Mouse (Mus musculus) liver, embryonic 11.5 days (tissue): Measurements from ENCODE around the gene Tas2r113. TPM values are rescaled to one million over a fixed set of nuclear protein-coding genes. Genes with fewer than 3 reads are reported as not detected.
"Not testable (repeated sequence)": the region's sequence is repeated elsewhere in the genome, so short reads cannot be mapped to it uniquely, and the experiment has no call there.

Source experiments
- ATAC-seq: fragments of 200-750 bp; cut with Nextera tagmentation; replicated peaks from 2 replicates; pipeline ENCODE4 v1.8.0; 2017; ENCODE audit warnings: moderate number of reproducible peaks, mild to moderate bottlenecking, moderate TSS enrichment, moderate library complexity; ENCODE audit not compliant: low FRiP score
- DNase-seq: peaks from one replicate; pipeline ENCODE4 v3.0.0-alpha.2; 2017; ENCODE audit warnings: low spot score
- H3K27ac ChIP-seq: fragments of 300-500 bp; sonication (generic); 2 replicates; pipeline ENCODE4 v1.5.1; 2014; ENCODE audit warnings: mild to moderate bottlenecking, low read depth, low read length, control low read depth
- H3K27me3 ChIP-seq: fragments of 300-500 bp; sonication (generic); replicated peaks from 2 replicates; pipeline ENCODE4 v1.6.1; 2014; ENCODE audit warnings: low read length, mixed read lengths; ENCODE audit not compliant: control insufficient read depth, insufficient read depth
- H3K36me3 ChIP-seq: fragments of 300-500 bp; sonication (generic); 2 replicates; pipeline ENCODE4 v1.6.1; 2014; ENCODE audit warnings: mild to moderate bottlenecking, low read length, moderate library complexity, mixed read lengths; ENCODE audit not compliant: control insufficient read depth, insufficient read depth
- H3K4me1 ChIP-seq: fragments of 300-500 bp; sonication (generic); replicated peaks from 2 replicates; pipeline ENCODE4 v1.6.1; 2014; ENCODE audit warnings: low read length, mixed read lengths; ENCODE audit not compliant: control insufficient read depth, insufficient read depth
- H3K4me2 ChIP-seq: fragments of 300-500 bp; sonication (generic); 2 replicates; pipeline ENCODE4 v1.6.1; 2014; ENCODE audit warnings: mild to moderate bottlenecking, control low read depth, moderate library complexity
- H3K4me3 ChIP-seq: fragments of 300-500 bp; sonication (generic); 2 replicates; pipeline ENCODE4 v1.5.1; 2014; ENCODE audit warnings: low read depth, low read length, control low read depth
- H3K9ac ChIP-seq: fragments of 300-500 bp; sonication (generic); 2 replicates; pipeline ENCODE4 v1.6.1; 2014; ENCODE audit warnings: low read depth, low read length, control low read depth
- H3K9me3 ChIP-seq: fragments of 300-500 bp; sonication (generic); 2 replicates; pipeline ENCODE4 v1.6.1; 2016; ENCODE audit warnings: low read length, inconsistent platforms, mixed read lengths; ENCODE audit not compliant: control insufficient read depth
- WGBS: fragments of 180-500 bp; shearing (Covaris S2); extraction: QIAGEN DNeasy Blood & Tissue Kit; methylation state at CpG from one replicate; pipeline ENCODE4 v1.1.7; 2014; 5-methylcytosine and 5-hydroxymethylcytosine counted together
- polyA plus RNA-seq: library from polyadenylated mRNA; unstranded; fragments of >200 nt; fragmentation: Nextera tagmentation; extraction: Ambion mirVana; gene quantifications from 2 replicates; pipeline ENCODE4 v1.2.1, GENCODE M21; 2014

The Tas2r113 gene
- not detected in 2 replicates for polyA plus RNA-seq

DNA sequence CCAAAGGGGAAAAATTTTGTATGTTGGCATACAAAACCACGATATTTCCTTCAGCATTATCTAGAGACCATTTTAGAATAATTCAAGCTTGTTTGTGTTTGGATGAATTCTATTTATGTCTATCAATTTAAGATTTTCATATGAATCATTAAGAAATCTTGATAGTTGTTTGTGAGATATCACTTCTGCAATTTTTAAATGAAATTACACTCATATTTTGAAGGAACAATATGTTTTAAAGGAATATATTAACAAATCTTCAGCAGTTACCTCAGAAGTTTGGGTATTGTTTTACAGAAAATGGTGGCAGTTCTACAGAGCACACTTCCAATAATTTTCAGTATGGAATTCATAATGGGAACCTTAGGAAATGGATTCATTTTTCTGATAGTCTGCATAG is at the start of gene Tas2r113:
Gene Tas2r113, plus strand, starts transcription at position 301 of the 400 bp plus-strand sequence.
- no peak within 1 kb of the TSS for H3K27ac ChIP-seq
- H3K4me1 ChIP-seq: no peaks in the 10 kb centered on the region
- no peaks in the 10 kb centered on the region for H3K27me3 ChIP-seq
- H3K9ac ChIP-seq: no peak within 1 kb of the TSS
- no peak within 1 kb of the TSS for H3K4me2 ChIP-seq
- ATAC-seq: no peak
- H3K4me3 ChIP-seq: no peak within 1 kb of the TSS
- WGBS: 60% methylated on average over 1 of the region's 1 CpGs
- H3K36me3 ChIP-seq: no peaks in the 10 kb centered on the region
- no peak for DNase-seq
- H3K9me3 ChIP-seq: no peaks in the 10 kb centered on the region

- DNase-seq (no peak), ATAC-seq (no peak)
- WGBS: 72% methylated on average over 1 of the region's 1 CpGs
- H3K4me3 ChIP-seq: no peak within 1 kb of the TSS
- H3K36me3 ChIP-seq: no peaks in the 10 kb centered on the region
- H3K4me2 ChIP-seq: no peak within 1 kb of the TSS
- no peak within 1 kb of the TSS for H3K27ac ChIP-seq
- H3K9ac ChIP-seq: no peak within 1 kb of the TSS
- H3K9me3 ChIP-seq: no peaks in the 10 kb centered on the region
- H3K27me3 ChIP-seq: no peaks in the 10 kb centered on the region
- H3K4me1 ChIP-seq: no peaks in the 10 kb centered on the region
Measured at GRCm38 (mm10) chr6:132846842-132847241, 46.0 kb upstream of the Tas2r113 start, which contains the start of gene Tas2r123. Gene Tas2r123, plus strand, starts transcription at chr6:132847142.

DNA sequence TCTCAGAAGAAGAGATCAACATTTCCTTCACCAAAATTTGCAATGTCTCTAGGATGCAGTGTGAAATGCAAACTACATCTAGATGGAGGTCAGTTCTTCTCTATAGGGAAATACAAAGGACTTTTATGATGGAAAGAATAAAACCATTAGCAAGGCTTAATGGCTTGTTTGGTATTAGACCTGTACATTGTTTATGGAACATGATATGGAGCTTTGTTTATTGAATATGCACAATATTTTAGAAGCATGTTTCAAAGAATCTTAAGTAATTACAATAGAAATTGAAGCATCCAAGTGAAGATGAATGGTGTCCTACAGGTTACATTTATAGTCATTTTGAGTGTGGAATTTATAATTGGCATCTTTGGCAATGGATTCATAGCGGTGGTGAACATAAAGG is 37.7 kb upstream of the Tas2r113 start, which contains the start of gene Tas2r116:
Gene Tas2r116, plus strand, starts transcription at position 301 of the 400 bp plus-strand sequence.
- DNase-seq (no peak), ATAC-seq (no peak)
- Histone ChIP-seq H3K36me3 (no peaks in the 10 kb centered on the region), H3K4me3 (no peak within 1 kb of the TSS), H3K9ac (no peak within 1 kb of the TSS), H3K9me3 (no peaks in the 10 kb centered on the region), H3K27ac (no peak within 1 kb of the TSS), H3K4me2 (no peak within 1 kb of the TSS), H3K27me3 (no peaks in the 10 kb centered on the region), H3K4me1 (no peaks in the 10 kb centered on the region)
- 61% methylated on average over 1 of the region's 1 CpGs for WGBS

DNA sequence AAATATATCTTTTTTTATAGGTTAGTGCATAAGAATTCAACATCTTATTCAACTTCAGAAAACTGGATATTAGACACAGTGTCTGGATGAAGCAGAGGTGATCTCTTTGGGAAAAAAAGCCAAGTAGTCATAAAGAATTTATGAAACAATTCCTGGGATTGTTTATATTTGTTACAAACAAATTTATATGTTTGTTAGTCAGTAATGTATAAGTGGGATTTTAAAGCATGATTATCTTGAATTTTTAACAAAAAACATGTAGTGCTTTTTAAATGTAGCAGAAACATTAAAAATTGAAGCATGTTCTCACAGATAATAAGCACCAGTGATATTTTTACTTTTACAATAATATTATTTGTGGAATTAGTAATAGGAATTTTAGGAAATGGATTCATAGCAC is 25.1 kb upstream of the Tas2r113 start, which contains the start of gene Tas2r110:
Gene Tas2r110, plus strand, starts transcription at position 301 of the 400 bp plus-strand sequence.
- H3K9ac ChIP-seq: no peak within 1 kb of the TSS
- H3K27me3 ChIP-seq: no peaks in the 10 kb centered on the region
- no peaks in the 10 kb centered on the region for H3K9me3 ChIP-seq

GRCm38 (mm10) chr6:132909351-132909750 is 16.5 kb downstream of the Tas2r113 start, which contains the start of gene Tas2r125:
Gene Tas2r125, plus strand, starts transcription at chr6:132909651.
- Histone ChIP-seq H3K4me3 (no peak within 1 kb of the TSS), H3K27ac (no peak within 1 kb of the TSS), H3K4me2 (no peak within 1 kb of the TSS), H3K27me3 (no peaks in the 10 kb centered on the region), H3K4me1 (no peaks in the 10 kb centered on the region), H3K36me3 (no peaks in the 10 kb centered on the region), H3K9ac (no peak within 1 kb of the TSS), H3K9me3 (no peaks in the 10 kb centered on the region)
- DNase-seq (no peak), ATAC-seq (no peak)
- WGBS: 79% methylated on average over 3 of the region's 3 CpGs

More for the DNA sequence above, 25.1 kb upstream of the Tas2r113 start, which contains the start of gene Tas2r110:
- H3K4me3 ChIP-seq: no peak within 1 kb of the TSS
- no peaks in the 10 kb centered on the region for H3K4me1 ChIP-seq
- no peak within 1 kb of the TSS for H3K4me2 ChIP-seq
- H3K27ac ChIP-seq: no peak within 1 kb of the TSS
- DNase-seq (no peak), ATAC-seq (no peak)
- H3K36me3 ChIP-seq: no peaks in the 10 kb centered on the region

- H3K27me3 ChIP-seq, H3K4me1 ChIP-seq, H3K9me3 ChIP-seq, H3K27ac ChIP-seq, ATAC-seq, H3K9ac ChIP-seq, H3K4me3 ChIP-seq, H3K36me3 ChIP-seq, DNase-seq, H3K4me2 ChIP-seq: not testable (repeated sequence)
Measured at GRCm38 (mm10) chr6:132941376-132941775, 48.6 kb downstream of the Tas2r113 start.

Other genes with a start within 250 kb of the Tas2r113 start
- gene A630073D07Rik, start 241.5 kb upstream of the Tas2r113 start, polyA plus RNA-seq: not detected in 2 replicates
- gene Tas2r120, start 236.1 kb upstream of the Tas2r113 start, polyA plus RNA-seq: not detected in 2 replicates
- not detected in 2 replicates for gene Tas2r121, start 192.0 kb upstream of the Tas2r113 start, polyA plus RNA-seq
- gene Tas2r122, start 181.1 kb upstream of the Tas2r113 start, polyA plus RNA-seq: not detected in 2 replicates
- not detected in 2 replicates for gene Tas2r115, start 155.0 kb upstream of the Tas2r113 start, polyA plus RNA-seq
- gene Tas2r124, start 138.3 kb upstream of the Tas2r113 start, polyA plus RNA-seq: not detected in 2 replicates
- gene Tas2r102, start 130.9 kb upstream of the Tas2r113 start, polyA plus RNA-seq: not detected in 2 replicates
- gene Tas2r136, start 114.8 kb upstream of the Tas2r113 start, polyA plus RNA-seq: not detected in 2 replicates
- gene Tas2r117, start 90.2 kb upstream of the Tas2r113 start, polyA plus RNA-seq: not detected in 2 replicates
- not detected in 2 replicates for gene Tas2r123, start 45.9 kb upstream of the Tas2r113 start, polyA plus RNA-seq
- not detected in 2 replicates for gene Tas2r116, start 37.6 kb upstream of the Tas2r113 start, polyA plus RNA-seq
- gene Tas2r110, start 25.0 kb upstream of the Tas2r113 start, polyA plus RNA-seq: not detected in 2 replicates
- gene Tas2r125, start 16.6 kb downstream of the Tas2r113 start, polyA plus RNA-seq: not detected in 2 replicates
- not detected in 2 replicates for gene Tas2r129, start 58.1 kb downstream of the Tas2r113 start, polyA plus RNA-seq
- gene Tas2r131, start 64.9 kb downstream of the Tas2r113 start, polyA plus RNA-seq: not detected in 2 replicates
- gene Tas2r109, start 88.0 kb downstream of the Tas2r113 start, polyA plus RNA-seq: not detected in 2 replicates
- not detected in 2 replicates for gene Tas2r103, start 144.1 kb downstream of the Tas2r113 start, polyA plus RNA-seq
- not detected in 2 replicates for gene Tas2r140, start 162.8 kb downstream of the Tas2r113 start, polyA plus RNA-seq
- 41.0 and 43.3 TPM in 2 replicates for gene Smim10l1, start 211.9 kb downstream of the Tas2r113 start, polyA plus RNA-seq